Mouse (Mus musculus) E14TG2a.4 (cell line): Measurements from ENCODE around the gene Nol6.

ENCODE experiments used
- CTCF ChIP-seq: conservative IDR thresholded peaks from 2 replicates; pipeline ENCODE4 v1.5.1; 2014; ENCODE audit warnings: low read length
- NANOG ChIP-seq: IDR thresholded peaks from 2 replicates; pipeline ENCODE4 v1.6.1; 2014; ENCODE audit warnings: borderline replicate concordance, low read length, mixed read lengths
- POU5F1 ChIP-seq: IDR thresholded peaks from 2 replicates; pipeline ENCODE4 v1.6.1; 2014; ENCODE audit warnings: low read length, borderline replicate concordance

- no peak for TF ChIP-seq CTCF
- no peak for TF ChIP-seq POU5F1
- TF ChIP-seq NANOG: no peak
Measured at GRCm38 (mm10) chr4:41097871-41098576, 26.2 kb downstream of the Nol6 start, which contains the start of gene Aqp3.
